Comparison of ENCODE assay signal across 8 mouse cellular contexts in genomic region chr13:104179176-104179888, GRCm38 (mm10). TPM values are rescaled to one million over a fixed set of nuclear protein-coding genes. Genes with fewer than 3 reads are reported as not detected.
DNase-seq lines count a peak whose midpoint lies in the region; ATAC-seq and TF ChIP-seq lines count a peak whose summit lies in the region.

No protein-coding gene starts in this region.

- ATAC-seq in hindbrain, embryonic 13.5 days (ENCODE audit: low FRiP score) = peak; percentile 8
- no peak for ATAC-seq in midbrain, embryonic 13.5 days

- H3K9me3 ChIP-seq in hindbrain, embryonic 13.5 days = no peaks in the 10 kb centered on the region
- H3K9me3 ChIP-seq in midbrain, embryonic 13.5 days = no peaks in the 10 kb centered on the region

- intact Hi-C loops in gastrocnemius, postnatal 36 days (cut with DNase I) = no loop called here

- peak; percentile 23 for DNase-seq in kidney, adult 2 months
- DNase-seq in kidney, adult 8-10 months = no peak
- no peak for DNase-seq in gastrocnemius, postnatal 36 days
- DNase-seq in ovary, adult 18-20 months (ENCODE audit: low spot score) = no peak
- no peak for DNase-seq in gastrocnemius, postnatal 10 days

- peak overlapping the region; percentile 93 for H3K9ac ChIP-seq in hindbrain, embryonic 13.5 days
- H3K9ac ChIP-seq in midbrain, embryonic 13.5 days (replicated peaks) = peak overlapping the region; percentile 94

- H3K4me2 ChIP-seq in hindbrain, embryonic 13.5 days = peak overlapping the region; percentile 73
- peak overlapping the region; percentile 88 for H3K4me2 ChIP-seq in midbrain, embryonic 13.5 days (replicated peaks)

- 6% methylated on average over 13 of the region's 13 CpGs for WGBS in kidney, adult 2 months
- WGBS in bone marrow, adult 2 months = 14% methylated on average over 13 of the region's 13 CpGs
- WGBS in hindbrain, embryonic 13.5 days = 25% methylated on average over 13 of the region's 13 CpGs
- 21% methylated on average over 13 of the region's 13 CpGs for WGBS in midbrain, embryonic 13.5 days

- peak overlapping the region; percentile 67 for H3K27ac ChIP-seq in kidney, adult 2 months (ENCODE audit: insufficient read depth, low read depth, low read length)
- H3K27ac ChIP-seq in bone marrow, adult 2 months (ENCODE audit: control insufficient read depth, insufficient read depth, low read depth, low read length, poor library complexity) = peak overlapping the region; percentile 89
- H3K27ac ChIP-seq in hindbrain, embryonic 13.5 days = peak overlapping the region; percentile 88
- no peak overlapping the region for H3K27ac ChIP-seq in midbrain, embryonic 13.5 days

- TF ChIP-seq CTCF in kidney, adult 2 months (conservative IDR thresholded peaks at IDR 0.05; ENCODE audit: insufficient read depth, insufficient read length, low read depth, low read length) = no peak
- no peak for TF ChIP-seq CTCF in bone marrow, adult 2 months (IDR thresholded peaks at IDR 0.05; ENCODE audit: control insufficient read depth, insufficient read depth, low read length)

- H3K4me3 ChIP-seq in kidney, adult 2 months (ENCODE audit: insufficient read depth, low read depth, low read length) = peak overlapping the region; percentile 96
- H3K4me3 ChIP-seq in bone marrow, adult 2 months (replicated peaks; ENCODE audit: control insufficient read depth, low read depth, low read length) = peak overlapping the region; percentile 96
- H3K4me3 ChIP-seq in hindbrain, embryonic 13.5 days = peak overlapping the region; percentile 89
- H3K4me3 ChIP-seq in midbrain, embryonic 13.5 days (replicated peaks) = peak overlapping the region; percentile 92

- no peaks in the 10 kb centered on the region for H3K27me3 ChIP-seq in kidney, adult 2 months (replicated peaks; ENCODE audit: control insufficient read depth, insufficient read depth, low read length)
- no peaks in the 10 kb centered on the region for H3K27me3 ChIP-seq in hindbrain, embryonic 13.5 days
- no peaks in the 10 kb centered on the region for H3K27me3 ChIP-seq in midbrain, embryonic 13.5 days

- H3K36me3 ChIP-seq in kidney, adult 2 months (ENCODE audit: control insufficient read depth, insufficient read depth, low read length) = no peaks in the 10 kb centered on the region
- H3K36me3 ChIP-seq in hindbrain, embryonic 13.5 days = peaks cover 17% of the 10 kb centered on the region
- H3K36me3 ChIP-seq in midbrain, embryonic 13.5 days = peaks cover 20% of the 10 kb centered on the region

- H3K4me1 ChIP-seq in kidney, adult 2 months (ENCODE audit: control insufficient read depth, insufficient read depth, low read length) = peaks cover 2% of the 10 kb centered on the region; the same call in 1 of the 2 replicates
- no peaks in the 10 kb centered on the region; the same call in 1 of the 2 replicates for H3K4me1 ChIP-seq in bone marrow, adult 2 months (ENCODE audit: control insufficient read depth, insufficient read depth, low read length)
- H3K4me1 ChIP-seq in hindbrain, embryonic 13.5 days (replicated peaks) = peaks cover 15% of the 10 kb centered on the region
- H3K4me1 ChIP-seq in midbrain, embryonic 13.5 days (replicated peaks) = peaks cover 19% of the 10 kb centered on the region

- TF ChIP-seq POLR2A in kidney, adult 2 months (IDR thresholded peaks at IDR 0.05; ENCODE audit: low read depth, low read length) = no peak
- no peak for TF ChIP-seq POLR2A in bone marrow, adult 2 months (IDR thresholded peaks at IDR 0.05; ENCODE audit: borderline replicate concordance, control insufficient read depth, low read depth, low read length)

RNA-seq across cellular contexts. Expression of gene Trim23, which starts 0.7 kb away (rescaled TPM):
- polyA plus RNA-seq in kidney, adult 2 months (2012; rRNA removed) = 2.8 and 4.0 TPM in 2 replicates
- 5.4 and 6.0 TPM in 2 replicates for polyA plus RNA-seq in bone marrow, adult 2 months (2011; ENCODE audit: insufficient read depth, insufficient read length, low replicate concordance, missing spikeins)
- polyA plus RNA-seq in hindbrain, embryonic 13.5 days (2015; fragmentation: Nextera tagmentation; extraction: Ambion mirVana) = 33.6 and 34.2 TPM in 2 replicates
- polyA plus RNA-seq in midbrain, embryonic 13.5 days (2015; fragmentation: Nextera tagmentation; extraction: Ambion mirVana) = 29.6 and 37.2 TPM in 2 replicates
- total RNA-seq in gastrocnemius, postnatal 36 days (2021) = 10 to 100 TPM; 19.1 to 24.3 TPM
- 10 to 100 TPM; 17.6 to 19.0 TPM for total RNA-seq in gastrocnemius, postnatal 10 days (2021)

RNA-seq across cellular contexts. Expression of gene Trappc13, which starts 1.1 kb away (rescaled TPM):
- 10.3 and 12.1 TPM in 2 replicates for polyA plus RNA-seq in kidney, adult 2 months (2012; rRNA removed)
- polyA plus RNA-seq in bone marrow, adult 2 months (2011; ENCODE audit: insufficient read depth, insufficient read length, low replicate concordance, missing spikeins) = 5.9 and 18.8 TPM in 2 replicates
- polyA plus RNA-seq in hindbrain, embryonic 13.5 days (2015; fragmentation: Nextera tagmentation; extraction: Ambion mirVana) = 66.3 and 68.2 TPM in 2 replicates
- polyA plus RNA-seq in midbrain, embryonic 13.5 days (2015; fragmentation: Nextera tagmentation; extraction: Ambion mirVana) = 70.1 and 74.7 TPM in 2 replicates
- 10 to 100 TPM; 29.1 to 29.9 TPM for total RNA-seq in gastrocnemius, postnatal 36 days (2021)
- total RNA-seq in gastrocnemius, postnatal 10 days (2021) = 10 to 100 TPM; 30.6 to 33.6 TPM

RNA-seq across cellular contexts. Expression of gene Cenpk, which starts 49.1 kb away (rescaled TPM):
- polyA plus RNA-seq in kidney, adult 2 months (2012; rRNA removed) = 0.16 and 0.17 TPM in 2 replicates
- 20.8 and 22.4 TPM in 2 replicates for polyA plus RNA-seq in bone marrow, adult 2 months (2011; ENCODE audit: insufficient read depth, insufficient read length, low replicate concordance, missing spikeins)
- polyA plus RNA-seq in hindbrain, embryonic 13.5 days (2015; fragmentation: Nextera tagmentation; extraction: Ambion mirVana) = 16.6 and 18.6 TPM in 2 replicates
- polyA plus RNA-seq in midbrain, embryonic 13.5 days (2015; fragmentation: Nextera tagmentation; extraction: Ambion mirVana) = 28.1 and 36.5 TPM in 2 replicates
- total RNA-seq in gastrocnemius, postnatal 36 days (2021) = not detected
- total RNA-seq in gastrocnemius, postnatal 10 days (2021) = 1 to 10 TPM; 2.6 to 3.1 TPM

RNA-seq across cellular contexts. Expression of gene Ppwd1, which starts 49.3 kb away (rescaled TPM):
- polyA plus RNA-seq in kidney, adult 2 months (2012; rRNA removed) = 1.4 and 2.0 TPM in 2 replicates
- polyA plus RNA-seq in bone marrow, adult 2 months (2011; ENCODE audit: insufficient read depth, insufficient read length, low replicate concordance, missing spikeins) = 12.2 and 16.4 TPM in 2 replicates
- 9.0 and 9.6 TPM in 2 replicates for polyA plus RNA-seq in hindbrain, embryonic 13.5 days (2015; fragmentation: Nextera tagmentation; extraction: Ambion mirVana)
- polyA plus RNA-seq in midbrain, embryonic 13.5 days (2015; fragmentation: Nextera tagmentation; extraction: Ambion mirVana) = 9.1 and 10.1 TPM in 2 replicates
- 1 to 10 TPM; 5.7 to 6.4 TPM for total RNA-seq in gastrocnemius, postnatal 36 days (2021)
- total RNA-seq in gastrocnemius, postnatal 10 days (2021) = 1 to 10 TPM; 6.3 to 9.6 TPM

Comparison
In these comparisons a context has a peak if more than half of its experiments do, and no peak if none do; other contexts are left out.
1. RNA of gene Cenpk, which starts 49.1 kb away (polyA plus RNA-seq): 28.1 to 36.5 TPM in midbrain, embryonic 13.5 days, 20.8 to 22.4 TPM in bone marrow, adult 2 months and 16.6 to 18.6 TPM in hindbrain, embryonic 13.5 days; 0.16 to 0.17 TPM in kidney, adult 2 months; every median in the first group is over 10 times any median in the second.
2. Peak in every context shown above with its lines, with median percentiles within 50 percentile points of each other: H3K4me3 ChIP-seq.